23 mouse cellular contexts compared by ENCODE assay signal in genomic region chr10:67365158-67365557, GRCm38 (mm10).
"Had no signal": no experiment of that assay in that cellular context is flagged by ENCODE, and none has a peak within 500 bp of the region (broad histone marks: within the 10 kb centered on the region; RNA-seq: fewer than 3 reads in every experiment).

No protein-coding gene starts in this region.

- H3K9me3 ChIP-seq: lung, embryonic 15.5 days; midbrain, embryonic 10.5 days; midbrain, embryonic 12.5 days; neural tube, embryonic 13.5 days; neural tube, embryonic 15.5 days; stomach, embryonic 15.5 days had no signal

- H3K4me2 ChIP-seq: lung, embryonic 15.5 days; midbrain, embryonic 12.5 days; neural tube, embryonic 13.5 days; neural tube, embryonic 15.5 days; stomach, embryonic 15.5 days had no signal

- H3K9ac ChIP-seq: liver, embryonic 14.5 days; lung, embryonic 15.5 days; midbrain, embryonic 12.5 days; neural tube, embryonic 13.5 days; neural tube, embryonic 15.5 days; stomach, embryonic 15.5 days had no signal

- H3K4me3 ChIP-seq: lung, embryonic 15.5 days; midbrain, embryonic 10.5 days; midbrain, embryonic 12.5 days; myocyte; neural tube, embryonic 13.5 days; neural tube, embryonic 15.5 days; stomach, embryonic 15.5 days had no signal

- H3K27ac ChIP-seq: liver, embryonic 14.5 days; lung, embryonic 15.5 days; midbrain, embryonic 10.5 days; midbrain, embryonic 12.5 days; neural tube, embryonic 13.5 days; neural tube, embryonic 15.5 days; stomach, embryonic 15.5 days; stomach, postnatal 0 days had no signal

- DNase-seq: lung, adult 2 months; lung, postnatal 14 days; lung, postnatal 4 days; midbrain, embryonic 14.5 days; retina, postnatal 1 day; right cerebral cortex, adult 18-20 months; right cerebral cortex, postnatal 25 days; right cerebral cortex, postnatal 4 days; spleen, adult 18-20 months; thymus, adult 2 months; thymus, postnatal 25 days; thymus, postnatal 4 days had no signal

- H3K36me3 ChIP-seq: lung, embryonic 15.5 days; midbrain, embryonic 10.5 days; midbrain, embryonic 12.5 days; neural tube, embryonic 13.5 days; neural tube, embryonic 15.5 days; stomach, embryonic 15.5 days had no signal

- H3K4me1 ChIP-seq: lung, embryonic 15.5 days; midbrain, embryonic 10.5 days; midbrain, embryonic 12.5 days; neural tube, embryonic 13.5 days; neural tube, embryonic 15.5 days; stomach, embryonic 15.5 days had no signal

- H3K27me3 ChIP-seq: lung, embryonic 15.5 days; midbrain, embryonic 12.5 days; neural tube, embryonic 13.5 days; stomach, embryonic 15.5 days had no signal

- ATAC-seq: lung, postnatal 0 days; midbrain, embryonic 16.5 days had no signal
